Mouse (Mus musculus) ES-E14 (cell line): ENCODE data around the gene Haus8. TPM values are rescaled to one million over a fixed set of nuclear protein-coding genes. Genes with fewer than 3 reads are reported as not detected.
"Not testable (repeated sequence)": the region's sequence is repeated elsewhere in the genome, so short reads cannot be mapped to it uniquely, and the experiment has no call there.

ENCODE experiments used
- DNase-seq: peaks from one replicate; pipeline ENCODE4 v3.0.0-alpha.2; 2013; ENCODE audit warnings: low read depth, low spot score
- H3K27ac ChIP-seq: 2 replicates; pipeline ENCODE4 v1.5.1; 2012; ENCODE audit warnings: low read depth, mild to moderate bottlenecking, low read length, moderate library complexity, mixed read lengths; ENCODE audit not compliant: poor library complexity, insufficient read depth, severe bottlenecking
- H3K36me3 ChIP-seq: 2 replicates; pipeline ENCODE4 v1.6.1; 2012; ENCODE audit warnings: mild to moderate bottlenecking, low read length, moderate library complexity, mixed read lengths; ENCODE audit not compliant: control insufficient read depth, poor library complexity, insufficient read depth, severe bottlenecking
- H3K4me1 ChIP-seq, 2 experiments: fragments of 150-350 bp in 1 of 2; sonication (generic) in 1 of 2; 2 replicates each; pipeline ENCODE4 v1.6.1; 2012; ENCODE audit warnings: low read length in 2 of 2, mild to moderate bottlenecking in 1 of 2, mixed read lengths in 1 of 2; ENCODE audit not compliant: control insufficient read depth in 2 of 2, insufficient read depth in 2 of 2, poor library complexity in 1 of 2
- H3K4me3 ChIP-seq, 2 experiments: fragments of 150-350 bp in 1 of 2; sonication (generic) in 1 of 2; 2 replicates each; pipeline ENCODE4 v1.5.1; 2012; ENCODE audit warnings: low read length in 2 of 2, low read depth in 1 of 2, mild to moderate bottlenecking in 1 of 2, mixed read lengths in 1 of 2; ENCODE audit not compliant: insufficient read depth in 1 of 2, poor library complexity in 1 of 2, severe bottlenecking in 1 of 2
- H3K9ac ChIP-seq: 2 replicates; pipeline ENCODE4 v1.6.1; 2012; ENCODE audit warnings: low read depth, mild to moderate bottlenecking, low read length, mixed read lengths; ENCODE audit not compliant: poor library complexity, insufficient read depth, severe bottlenecking
- H3K9me3 ChIP-seq: fragments of 150-350 bp; sonication (generic); 2 replicates; pipeline ENCODE4 v1.6.1; 2012; ENCODE audit warnings: low read depth, mild to moderate bottlenecking, low read length; ENCODE audit not compliant: control insufficient read depth, insufficient read depth
- CHD2 ChIP-seq: IDR thresholded peaks from 2 replicates; pipeline ENCODE4 v1.6.1; 2014; ENCODE audit warnings: mild to moderate bottlenecking, low read depth, low read length, inconsistent platforms
- HCFC1 ChIP-seq: IDR thresholded peaks from 2 replicates; pipeline ENCODE4 v1.6.1; 2012; ENCODE audit warnings: low read length, inconsistent platforms, borderline replicate concordance; ENCODE audit not compliant: insufficient read depth
- MAFK ChIP-seq: IDR thresholded peaks from 2 replicates; pipeline ENCODE4 v1.6.1; 2014; ENCODE audit warnings: mild to moderate bottlenecking, low read depth, low read length, inconsistent platforms; ENCODE audit not compliant: insufficient read depth
- ZC3H11A ChIP-seq: IDR thresholded peaks from 2 replicates; pipeline ENCODE4 v1.6.1; 2012; ENCODE audit warnings: low read depth, mild to moderate bottlenecking, inconsistent platforms, low read length, borderline replicate concordance
- ZNF384 ChIP-seq: IDR thresholded peaks from 2 replicates; pipeline ENCODE4 v1.6.1; 2012; ENCODE audit warnings: low read depth, low read length, inconsistent platforms
- in situ Hi-C, 2 experiments: fragments of 600-800 bp; cut with MboI; formaldehyde crosslinking; loops; one replicate each; pipeline ENCODE4 v1.15.1; 2025; ENCODE audit warnings: low sequenced_read_pairs in 2 of 2, inconsistent platforms in 1 of 2; ENCODE audit not compliant: unreplicated experiment in 2 of 2
- total RNA-seq: library from RNA; depleted of rRNA; stranded (reverse); fragments of 300-350 nt; gene quantifications from 2 replicates; pipeline ENCODE4 v1.2.3, GENCODE M21; 2012; rRNA removed

Gene Haus8
- total RNA-seq, 1 experiment = 39.3 TPM

DNA sequence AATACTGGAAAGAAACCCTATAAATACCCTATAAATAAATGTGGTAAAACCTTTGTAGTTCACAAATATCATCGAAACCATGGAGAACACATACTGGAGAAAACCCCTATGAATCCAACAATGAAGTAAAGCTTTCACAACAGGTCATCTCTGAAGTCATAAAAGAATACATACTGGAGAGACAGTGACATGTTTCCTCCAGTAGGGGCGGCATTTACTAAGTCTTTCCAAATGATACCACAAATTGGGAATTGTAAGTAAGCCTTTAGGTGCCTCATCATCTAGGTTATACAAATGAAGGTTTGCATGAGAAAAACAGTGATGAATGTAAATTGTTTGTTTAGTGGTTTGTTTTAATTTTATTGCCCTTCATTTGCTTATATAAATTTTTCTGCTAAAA is 48.2 kb downstream of the Haus8 start:
- Histone ChIP-seq H3K27ac (no peak overlapping the region), H3K4me3 (no peak overlapping the region), H3K36me3 (no peaks in the 10 kb centered on the region), H3K4me1 (no peaks in the 10 kb centered on the region), H3K9ac (no peak overlapping the region), H3K9me3 (no peaks in the 10 kb centered on the region)
- in situ Hi-C loops = loop anchor here (5.0 to 25.0 kb wide), 2 partner anchors 563 to 1992 kb away; no protein-coding TSS in a partner anchor
- TF ChIP-seq ZNF384 = no peak
- no peak for TF ChIP-seq HCFC1
- no peak for TF ChIP-seq ZC3H11A
- TF ChIP-seq CHD2 = no peak
- TF ChIP-seq MAFK = no peak
- DNase-seq = peak; percentile 8

GRCm38 (mm10) chr8:71214266-71214665 is 58.5 kb downstream of the Haus8 start:
- not testable (repeated sequence) for H3K27ac ChIP-seq, H3K4me3 ChIP-seq, H3K9me3 ChIP-seq, H3K9ac ChIP-seq, H3K4me1 ChIP-seq, H3K36me3 ChIP-seq, DNase-seq
- in situ Hi-C loops = loop anchor here in 1 of 2 experiments (25.0 kb wide), 1 partner anchor 573 kb away; no protein-coding TSS in a partner anchor

DNA sequence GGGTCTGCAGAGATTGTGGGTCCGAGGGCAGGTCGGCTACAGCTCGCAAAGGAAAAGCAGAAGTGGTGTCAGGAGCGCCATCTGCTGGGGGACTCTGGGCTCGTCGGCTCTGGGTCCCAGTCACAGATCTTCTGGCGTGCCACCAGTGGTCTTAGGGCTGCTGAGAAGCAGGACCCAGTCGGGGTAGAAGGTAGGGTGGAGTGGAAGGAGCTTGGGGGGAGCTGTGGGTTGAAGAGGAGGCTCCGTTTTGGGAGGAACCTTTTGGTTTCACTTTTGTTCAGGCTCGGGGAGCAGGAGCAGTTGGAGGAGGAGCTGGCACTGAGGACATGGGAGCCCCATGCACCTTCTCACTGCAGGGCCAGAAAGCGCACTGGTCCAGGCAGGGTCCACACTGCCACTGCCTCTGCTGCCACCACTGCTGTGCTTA is 67.2 kb downstream of the Haus8 start:
- not testable (repeated sequence) for DNase-seq, H3K36me3 ChIP-seq, H3K9ac ChIP-seq, H3K27ac ChIP-seq, H3K4me3 ChIP-seq, H3K9me3 ChIP-seq, H3K4me1 ChIP-seq
- in situ Hi-C loops = loop anchor here in 1 of 2 experiments (25.0 kb wide), 1 partner anchor 582 kb away; no protein-coding TSS in a partner anchor

Other genes with a start within 250 kb of the Haus8 start
- 32.1 and 36.1 TPM in 2 replicates for gene Myo9b, start 220 bp downstream of the Haus8 start, total RNA-seq
- 112 and 144 TPM in 2 replicates for gene Use1, start 93.9 kb upstream of the Haus8 start, total RNA-seq
- 7.4 and 9.4 TPM in 2 replicates for gene Ocel1, start 98.4 kb upstream of the Haus8 start, total RNA-seq
- gene Nr2f6, start 109.0 kb upstream of the Haus8 start, total RNA-seq = 52.8 and 63.1 TPM in 2 replicates
- gene Ushbp1, start 122.9 kb upstream of the Haus8 start, total RNA-seq = 2.0 and 2.4 TPM in 2 replicates
- 40.7 and 47.4 TPM in 2 replicates for gene Babam1, start 123.9 kb upstream of the Haus8 start, total RNA-seq
- gene Ankle1, start 133.1 kb upstream of the Haus8 start, total RNA-seq = 28.9 and 44.5 TPM in 2 replicates
- gene Abhd8, start 190.7 kb upstream of the Haus8 start, total RNA-seq = 11.7 and 12.2 TPM in 2 replicates
- gene Mrpl34, start 192.0 kb upstream of the Haus8 start, total RNA-seq = 135 and 148 TPM in 2 replicates
- gene Dda1, start 196.3 kb upstream of the Haus8 start, total RNA-seq = 60.5 and 65.1 TPM in 2 replicates
- 10.6 and 22.3 TPM in 2 replicates for gene Ano8, start 213.0 kb upstream of the Haus8 start, total RNA-seq
- gene Gtpbp3, start 215.2 kb upstream of the Haus8 start, total RNA-seq = 60.4 and 63.8 TPM in 2 replicates
- 2.0 and 2.5 TPM in 2 replicates for gene Plvap, start 238.8 kb upstream of the Haus8 start, total RNA-seq